ENCODE assay signal across 24 mouse cellular contexts in the genomic region with DNA sequence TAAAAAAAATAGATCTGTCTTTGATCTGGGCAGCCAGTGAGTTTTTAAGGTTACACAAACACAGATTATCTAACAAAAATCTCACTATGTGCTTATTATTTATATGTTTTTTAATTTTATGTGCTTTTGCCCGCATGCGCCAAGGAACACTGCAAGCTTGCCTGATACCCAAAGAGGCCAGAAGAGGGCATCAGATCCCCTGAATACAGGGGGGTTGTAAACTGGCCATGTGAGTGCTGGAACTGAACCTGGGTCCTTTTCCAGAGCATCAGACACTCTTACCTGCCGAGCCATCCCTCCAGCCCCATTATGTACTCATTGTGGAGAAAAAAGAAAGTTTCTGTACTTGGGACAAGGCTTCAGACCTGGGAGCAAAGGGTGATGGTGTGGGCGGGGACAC. TPM values are rescaled to one million over a fixed set of nuclear protein-coding genes. Genes with fewer than 3 reads are reported as not detected.
DNase-seq lines count a peak whose midpoint lies in the region; TF ChIP-seq lines count a peak whose summit lies in the region.
"Had no signal": no experiment of that assay in that cellular context is flagged by ENCODE, and none has a peak within 500 bp of the region (broad histone marks: within the 10 kb centered on the region; RNA-seq: fewer than 3 reads in every experiment).

No protein-coding gene starts in this region.

- H3K27ac ChIP-seq in gastrocnemius, adult 2 months: peak overlapping the region; percentile 41; the same call in 1 of the 2 replicates
- H3K27ac ChIP-seq in kidney, adult 2 months (ENCODE audit: insufficient read depth, low read depth, low read length): no peak overlapping the region
- H3K27ac ChIP-seq: embryonic facial prominence, embryonic 10.5 days; forebrain, embryonic 15.5 days; left cerebral cortex, adult 2 months had no signal

- no peak for DNase-seq in gastrocnemius, adult 2 months
- DNase-seq in gastrocnemius, adult 8-10 months (ENCODE audit: low spot score in 2 of 2): no peak
- peak; percentile 18 for DNase-seq in kidney, adult 2 months
- DNase-seq in kidney, postnatal 10 days: no peak
- DNase-seq in A20 (ENCODE audit: low read depth, low spot score) (peak; percentile 5), R1 (ENCODE audit: low read depth, low spot score) (peak; percentile 32)
- no peak for DNase-seq in left cerebral cortex, postnatal 14 days (ENCODE audit: low spot score in 2 of 2)
- DNase-seq in adrenal gland, adult (ENCODE audit: inconsistent age in 2 of 2, low spot score in 1 of 2): no peak
- DNase-seq: adrenal gland, postnatal 36 days; cerebellum, adult 9-11 months; gastrocnemius, postnatal 14 days; heart, adult 11 months; kidney, adult 8-10 months; layer of hippocampus, adult 9-11 months; left cerebral cortex, postnatal 4 days; liver, postnatal 0 days; lung, postnatal 10 days; thymus, postnatal 14 days had no signal

- H3K4me1 ChIP-seq in kidney, adult 2 months (ENCODE audit: control insufficient read depth, insufficient read depth, low read length): 0 out of 2 replicates have a peak, but pooled peaks cover 2% of the 10 kb centered on the region

- H3K36me3 ChIP-seq in kidney, adult 2 months (ENCODE audit: control insufficient read depth, insufficient read depth, low read length): no peaks in the 10 kb centered on the region
- H3K36me3 ChIP-seq: forebrain, embryonic 15.5 days had no signal

- no peak overlapping the region for H3K4me3 ChIP-seq in gastrocnemius, adult 2 months
- H3K4me3 ChIP-seq in kidney, adult 2 months (ENCODE audit: insufficient read depth, low read depth, low read length): no peak overlapping the region
- H3K4me3 ChIP-seq: embryonic facial prominence, embryonic 10.5 days; forebrain, embryonic 15.5 days; left cerebral cortex, adult 2 months had no signal

- intact Hi-C loops in gastrocnemius, adult 2 months (cut with DNase I): no loop called here
- intact Hi-C loops in left cerebral cortex, postnatal 14 days (cut with DNase I): no loop called here

- peak; percentile 13; the same call in 1 of the 2 replicates for TF ChIP-seq CTCF in gastrocnemius, adult 2 months (IDR thresholded peaks at IDR 0.05)
- 0 out of 2 replicates have a peak, but pooled peaks have one; percentile 19 for TF ChIP-seq CTCF in kidney, adult 2 months (conservative IDR thresholded peaks at IDR 0.05; ENCODE audit: insufficient read depth, insufficient read length, low read depth, low read length)

- 86% methylated on average over 4 of the region's 4 CpGs for WGBS in kidney, adult 2 months

- no peaks in the 10 kb centered on the region for H3K27me3 ChIP-seq in kidney, adult 2 months (replicated peaks; ENCODE audit: control insufficient read depth, insufficient read depth, low read length)
- H3K27me3 ChIP-seq: forebrain, embryonic 15.5 days had no signal

- no peak for TF ChIP-seq POLR2A in kidney, adult 2 months (IDR thresholded peaks at IDR 0.05; ENCODE audit: low read depth, low read length)

RNA-seq across cellular contexts. Expression of a gene that starts 8.3 kb away (rescaled TPM):
- 1 to 10 TPM in 1 of 2 experiments, under 1 TPM in 1; 0.94 to 3.9 TPM for total RNA-seq in gastrocnemius, adult 2 months (2021)
- total RNA-seq in gastrocnemius, adult 8-10 months (2022): 1 to 10 TPM in 2 of 4 experiments, under 1 TPM in 2; 0.80 to 1.9 (median 1.1) TPM
- 4.3 and 7.3 TPM in 2 replicates for polyA plus RNA-seq in kidney, adult 2 months (2012; rRNA removed)
- 1 to 10 TPM; 2.3 to 2.7 TPM for total RNA-seq in left cerebral cortex, postnatal 14 days (2021)
- total RNA-seq: common myeloid progenitor, adult 5-6 weeks; hematopoietic stem cell, adult 5-6 weeks; megakaryocyte progenitor cell, adult 5-6 weeks had no signal

Comparison
In these comparisons a context has a peak if more than half of its experiments do, and no peak if none do; other contexts are left out.
1. DNase-seq: peak in kidney, adult 2 months (single experiment), A20 (single experiment) and R1 (single experiment); none in gastrocnemius, adult 2 months (single experiment), gastrocnemius, adult 8-10 months (0 of 2), kidney, postnatal 10 days (single experiment), left cerebral cortex, postnatal 14 days (0 of 2) and adrenal gland, adult (0 of 2).